Mouse (Mus musculus): ENCODE measurements around the gene Esrrg.

DNA sequence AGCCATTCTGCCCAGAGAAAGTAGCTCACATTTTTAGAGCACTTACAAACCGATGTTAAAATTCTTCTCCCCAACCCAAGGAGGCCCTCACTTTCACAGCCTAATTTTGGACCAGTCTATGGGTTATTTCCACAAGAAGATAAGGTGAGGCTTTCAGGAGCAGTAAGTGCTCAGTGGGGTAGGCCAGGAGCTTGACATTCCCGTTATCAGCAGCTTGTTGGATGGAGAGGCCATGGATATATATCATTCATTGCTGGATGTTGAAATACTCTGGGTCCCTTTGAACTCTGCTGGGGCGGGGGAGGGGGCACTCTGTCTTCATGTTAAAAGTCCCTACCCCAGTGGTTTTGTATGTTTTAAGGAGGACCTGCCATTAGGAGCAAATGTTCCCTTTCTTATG, 494.6 kb downstream of the Esrrg start:
- no peak for TF ChIP-seq GATA1 (IDR thresholded peaks at IDR 0.05; ENCODE audit: low read depth, low read length)
- TF ChIP-seq HCFC1 (IDR thresholded peaks at IDR 0.05; ENCODE audit: low read depth, low read length): no peak
- TF ChIP-seq EP300 (IDR thresholded peaks at IDR 0.05; ENCODE audit: low read depth in 1 of 2, low read length in 2 of 2): no peak
- no peak for TF ChIP-seq CTCF (IDR thresholded peaks at IDR 0.05 in 2 of 3, conservative IDR thresholded peaks at IDR 0.05 in 1 of 3; ENCODE audit: control insufficient read depth in 1 of 3, insufficient read depth in 1 of 3, low read depth in 2 of 3, low read length in 3 of 3, poor library complexity in 1 of 3, severe bottlenecking in 1 of 3)
- no peak for TF ChIP-seq ETS1 (IDR thresholded peaks at IDR 0.05; ENCODE audit: low read depth, low read length)
- no peak for TF ChIP-seq POLR2A (IDR thresholded peaks at IDR 0.05; ENCODE audit: control insufficient read depth in 1 of 2, insufficient read depth in 1 of 2, low read depth in 1 of 2, low read length in 2 of 2, poor library complexity in 1 of 2)
- TF ChIP-seq UBTF (IDR thresholded peaks at IDR 0.05; ENCODE audit: borderline replicate concordance, insufficient read depth, low read depth, low read length): no peak
- TF ChIP-seq CHD2 (IDR thresholded peaks at IDR 0.05; ENCODE audit: low read length): no peak
- no peak for TF ChIP-seq JUND (IDR thresholded peaks at IDR 0.05; ENCODE audit: low read depth, low read length)
- TF ChIP-seq MAX (IDR thresholded peaks at IDR 0.05; ENCODE audit: low read length): no peak
- no peak for TF ChIP-seq ZKSCAN1 (IDR thresholded peaks at IDR 0.05; ENCODE audit: low read depth, low read length)
